Mouse (Mus musculus) embryonic facial prominence, embryonic 14.5 days (tissue): Measurements from ENCODE around the gene Ctbp2. TPM values are rescaled to one million over a fixed set of nuclear protein-coding genes. Genes with fewer than 3 reads are reported as not detected.

Experiments used
- ATAC-seq: fragments of 200-750 bp; cut with Nextera tagmentation; 2 replicates; pipeline ENCODE4 v1.8.0; 2017; ENCODE audit warnings: low read depth, moderate number of reproducible peaks, moderate TSS enrichment
- DNase-seq: peaks from one replicate; pipeline ENCODE4 v3.0.0-alpha.2; 2015; ENCODE audit warnings: low spot score
- H3K27ac ChIP-seq: fragments of 300-500 bp; sonication (generic); replicated peaks from 2 replicates; pipeline ENCODE4 v1.5.1; 2014; ENCODE audit warnings: low read depth, mild to moderate bottlenecking, low read length, moderate library complexity
- H3K27me3 ChIP-seq: fragments of 300-500 bp; sonication (generic); replicated peaks from 2 replicates; pipeline ENCODE4 v1.6.1; 2014; ENCODE audit warnings: low read length; ENCODE audit not compliant: control insufficient read depth, insufficient read depth
- H3K36me3 ChIP-seq: fragments of 300-500 bp; sonication (generic); 2 replicates; pipeline ENCODE4 v1.6.1; 2014; ENCODE audit warnings: low read length, mixed read lengths; ENCODE audit not compliant: control insufficient read depth, insufficient read depth
- H3K4me1 ChIP-seq: fragments of 300-500 bp; sonication (generic); 2 replicates; pipeline ENCODE4 v1.6.1; 2014; ENCODE audit warnings: antibody characterized with exemption, low read length; ENCODE audit not compliant: control insufficient read depth, insufficient read depth
- H3K4me2 ChIP-seq: fragments of 300-500 bp; sonication (generic); 2 replicates; pipeline ENCODE4 v1.6.1; 2014; ENCODE audit warnings: low read depth, mild to moderate bottlenecking, low read length, moderate library complexity, mixed read lengths
- H3K4me3 ChIP-seq: fragments of 300-500 bp; sonication (generic); 2 replicates; pipeline ENCODE4 v1.5.1; 2014; ENCODE audit warnings: low read depth, mild to moderate bottlenecking, low read length
- H3K9ac ChIP-seq: fragments of 300-500 bp; sonication (generic); 2 replicates; pipeline ENCODE4 v1.6.1; 2014; ENCODE audit warnings: low read depth, mild to moderate bottlenecking, low read length, moderate library complexity, mixed read lengths
- H3K9me3 ChIP-seq: fragments of 300-500 bp; sonication (generic); 2 replicates; pipeline ENCODE4 v1.6.1; 2016; ENCODE audit warnings: low read length; ENCODE audit not compliant: control insufficient read depth
- WGBS: fragments of 180-500 bp; shearing (Covaris S2); extraction: QIAGEN DNeasy Blood & Tissue Kit; methylation state at CpG from one replicate; pipeline ENCODE4 v1.1.7; 2014; 5-methylcytosine and 5-hydroxymethylcytosine counted together
- polyA plus RNA-seq: library from polyadenylated mRNA; unstranded; fragments of >200 nt; fragmentation: Nextera tagmentation; extraction: Ambion mirVana; gene quantifications from 2 replicates; pipeline ENCODE4 v1.2.1, GENCODE M21; 2014

Ctbp2 gene
- polyA plus RNA-seq, 1 experiment from 2014 or later = 63.0 TPM

GRCm38 (mm10) chr7:133113185-133113895 lies 10.8 kb downstream of the Ctbp2 start:
- DNase-seq (no peak), ATAC-seq (no peak)
- no peak overlapping the region for H3K4me3 ChIP-seq
- H3K27ac ChIP-seq = peak overlapping the region; percentile 45; the same call in 1 of the 2 replicates
- H3K27me3 ChIP-seq = no peaks in the 10 kb centered on the region
- no peak overlapping the region for H3K9ac ChIP-seq
- H3K9me3 ChIP-seq = no peaks in the 10 kb centered on the region
- H3K36me3 ChIP-seq = 0 out of 2 replicates have a peak, but pooled peaks cover 3% of the 10 kb centered on the region
- WGBS = 75% methylated on average over 8 of the region's 8 CpGs
- H3K4me1 ChIP-seq = peaks cover 73% of the 10 kb centered on the region
- no peak overlapping the region for H3K4me2 ChIP-seq

DNA sequence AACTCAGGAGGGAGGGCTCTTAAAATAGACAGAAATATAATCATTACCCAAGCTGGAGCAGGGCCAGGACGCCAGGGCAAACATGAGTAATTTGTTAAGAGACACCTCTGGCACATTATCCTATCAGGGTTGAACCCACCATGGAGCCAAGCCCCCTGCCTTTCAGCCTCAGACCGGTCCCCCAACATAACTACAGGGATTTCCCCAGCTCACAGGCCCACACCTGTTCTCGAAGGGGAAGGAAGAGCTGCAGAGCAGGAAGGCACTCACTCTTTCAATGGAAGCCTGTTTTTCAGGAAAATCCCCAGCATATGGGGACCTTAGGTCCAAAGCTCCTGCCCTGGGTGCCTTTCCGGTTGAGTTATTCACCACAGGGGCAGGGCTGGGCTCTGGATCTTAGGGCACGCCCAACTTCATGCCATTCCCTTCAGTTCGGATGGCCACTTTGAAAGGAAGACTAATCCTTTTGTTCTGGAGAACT lies 11.8 kb downstream of the Ctbp2 start:
- Histone ChIP-seq H3K4me3 (no peak overlapping the region), H3K9ac (no peak overlapping the region), H3K4me1 (peaks cover 65% of the 10 kb centered on the region), H3K27me3 (no peaks in the 10 kb centered on the region), H3K27ac (peak overlapping the region; percentile 45; the same call in 1 of the 2 replicates), H3K36me3 (0 out of 2 replicates have a peak, but pooled peaks cover 3% of the 10 kb centered on the region), H3K9me3 (no peaks in the 10 kb centered on the region), H3K4me2 (no peak overlapping the region)
- ATAC-seq (peak; percentile 81), DNase-seq (peak; percentile 85)
- 18% methylated on average over 6 of the region's 6 CpGs for WGBS

DNA sequence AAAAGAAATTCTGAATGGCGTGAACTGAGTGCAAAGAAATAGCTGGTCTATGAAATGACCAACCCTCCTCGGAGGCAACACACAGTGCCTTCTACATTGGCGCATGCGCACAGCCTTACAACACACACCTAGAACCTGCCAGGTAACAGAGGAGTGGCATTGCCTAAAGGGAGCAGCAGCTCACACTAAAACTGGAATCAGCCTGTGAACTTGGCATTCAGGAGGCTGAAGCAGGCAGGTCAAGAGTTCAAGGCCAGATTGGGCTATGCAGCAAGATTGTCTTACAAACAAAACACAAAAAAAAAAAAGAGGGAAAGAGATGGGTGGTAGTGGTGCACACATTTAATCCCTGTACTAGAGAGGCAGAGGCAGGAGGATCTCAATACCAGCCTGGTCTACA lies 14.7 kb downstream of the Ctbp2 start:
- H3K4me1 ChIP-seq = peaks cover 36% of the 10 kb centered on the region
- H3K27me3 ChIP-seq = no peaks in the 10 kb centered on the region
- 99% methylated on average over 4 of the region's 4 CpGs for WGBS
- H3K36me3 ChIP-seq = 0 out of 2 replicates have a peak, but pooled peaks cover 3% of the 10 kb centered on the region
- DNase-seq (no peak), ATAC-seq (no peak)
- no peak overlapping the region for H3K9ac ChIP-seq
- no peak overlapping the region for H3K4me2 ChIP-seq
- no peaks in the 10 kb centered on the region for H3K9me3 ChIP-seq
- H3K27ac ChIP-seq = no peak overlapping the region
- H3K4me3 ChIP-seq = no peak overlapping the region

- Histone ChIP-seq H3K27me3 (no peaks in the 10 kb centered on the region), H3K27ac (no peak overlapping the region), H3K36me3 (0 out of 2 replicates have a peak, but pooled peaks cover 3% of the 10 kb centered on the region), H3K9ac (no peak overlapping the region), H3K4me1 (peaks cover 30% of the 10 kb centered on the region), H3K9me3 (no peaks in the 10 kb centered on the region), H3K4me2 (no peak overlapping the region), H3K4me3 (no peak overlapping the region)
- 64% methylated on average over 2 of the region's 2 CpGs for WGBS
- ATAC-seq (no peak), DNase-seq (no peak)
Observed at GRCm38 (mm10) chr7:133108695-133109094, 15.5 kb downstream of the Ctbp2 start.

DNA sequence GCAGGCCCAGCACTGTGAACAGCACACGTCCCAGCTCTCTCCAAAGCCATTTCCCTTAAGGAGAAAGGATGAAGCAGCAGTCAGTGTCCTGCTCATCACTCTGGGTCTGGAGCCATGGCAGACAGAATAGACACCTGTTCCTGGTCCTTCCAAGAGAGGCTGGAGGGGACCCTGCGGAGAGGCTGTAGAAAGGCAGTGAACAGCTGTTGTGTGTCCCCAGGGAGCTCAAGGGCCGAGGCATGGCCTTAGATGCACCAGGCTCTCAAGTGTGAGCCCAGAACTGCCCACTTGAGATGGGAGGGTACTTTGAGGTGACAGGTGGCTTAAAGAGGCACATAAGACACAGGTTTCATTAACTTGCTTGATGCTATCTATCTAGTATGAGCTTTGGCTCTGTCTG lies 21.6 kb downstream of the Ctbp2 start:
- 0 out of 2 replicates have a peak, but pooled peaks have one; percentile 24 for ATAC-seq
- 64% methylated on average over 3 of the region's 3 CpGs for WGBS
- no peak overlapping the region for H3K4me3 ChIP-seq

DNA sequence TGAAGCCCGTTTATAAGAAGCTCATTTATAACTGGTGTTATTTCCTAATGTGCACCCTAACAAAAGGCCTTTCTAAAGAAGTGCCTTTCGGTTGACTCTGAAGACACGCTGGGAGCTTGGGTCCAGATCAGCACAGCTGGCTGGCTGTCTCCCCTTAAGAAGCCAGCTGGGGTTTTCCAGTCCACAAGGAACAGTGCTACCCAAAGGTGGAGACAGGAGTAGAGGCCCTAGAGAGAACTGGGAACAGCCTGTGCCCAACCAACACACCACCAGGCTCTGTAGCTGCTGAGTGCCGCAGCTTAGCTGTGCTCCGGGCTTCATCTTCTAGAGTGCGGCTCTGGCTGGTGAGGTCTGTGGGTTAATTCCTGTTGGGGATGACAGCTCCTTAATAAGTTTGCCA lies 23.1 kb downstream of the Ctbp2 start:
- no peak for ATAC-seq
- no peak overlapping the region for H3K9ac ChIP-seq
- 89% methylated on average over 6 of the region's 6 CpGs for WGBS

More for the DNA sequence above, 21.6 kb downstream of the Ctbp2 start:
- Histone ChIP-seq H3K4me2 (no peak overlapping the region), H3K27me3 (no peaks in the 10 kb centered on the region), H3K27ac (no peak overlapping the region), H3K9ac (no peak overlapping the region), H3K4me1 (peaks cover 13% of the 10 kb centered on the region), H3K9me3 (no peaks in the 10 kb centered on the region), H3K36me3 (0 out of 2 replicates have a peak, but pooled peaks cover 4% of the 10 kb centered on the region)
- no peak for DNase-seq

GRCm38 (mm10) chr7:133100178-133100577 lies 24.0 kb downstream of the Ctbp2 start:
- Histone ChIP-seq H3K4me3 (no peak overlapping the region), H3K9ac (no peak overlapping the region), H3K27me3 (no peaks in the 10 kb centered on the region), H3K4me1 (peaks cover 14% of the 10 kb centered on the region), H3K9me3 (no peaks in the 10 kb centered on the region), H3K36me3 (peaks cover 10% of the 10 kb centered on the region; the same call in 1 of the 2 replicates), H3K27ac (no peak overlapping the region), H3K4me2 (no peak overlapping the region)
- DNase-seq (no peak), ATAC-seq (no peak)
- 84% methylated on average over 6 of the region's 6 CpGs for WGBS

More for the DNA sequence above, 23.1 kb downstream of the Ctbp2 start:
- no peaks in the 10 kb centered on the region for H3K27me3 ChIP-seq
- no peak overlapping the region for H3K4me3 ChIP-seq
- H3K27ac ChIP-seq = no peak overlapping the region
- H3K36me3 ChIP-seq = 0 out of 2 replicates have a peak, but pooled peaks cover 5% of the 10 kb centered on the region
- no peak for DNase-seq
- no peaks in the 10 kb centered on the region for H3K9me3 ChIP-seq
- H3K4me2 ChIP-seq = no peak overlapping the region
- peaks cover 13% of the 10 kb centered on the region for H3K4me1 ChIP-seq

- Histone ChIP-seq H3K9me3 (no peaks in the 10 kb centered on the region), H3K36me3 (peaks cover 10% of the 10 kb centered on the region; the same call in 1 of the 2 replicates), H3K27ac (no peak overlapping the region), H3K4me1 (peaks cover 20% of the 10 kb centered on the region), H3K27me3 (no peaks in the 10 kb centered on the region), H3K4me2 (no peak overlapping the region), H3K9ac (no peak overlapping the region), H3K4me3 (no peak overlapping the region)
- ATAC-seq (no peak), DNase-seq (no peak)
- WGBS = 55% methylated on average over 4 of the region's 4 CpGs
Observed at GRCm38 (mm10) chr7:133099266-133099665, 24.9 kb downstream of the Ctbp2 start.
